Comparison of ENCODE assay signal across 21 mouse cellular contexts in genomic region chr1:160050898-160051297, GRCm38 (mm10).
"Had no signal": no experiment of that assay in that cellular context is flagged by ENCODE, and none has a peak within 500 bp of the region (broad histone marks: within the 10 kb centered on the region; RNA-seq: fewer than 3 reads in every experiment).

No protein-coding gene starts in this region.

- DNase-seq: kidney, adult 11 months; kidney, adult 8-10 months; kidney, postnatal 10 days; kidney, postnatal 36 days; layer of hippocampus, postnatal 36 days; left cerebral cortex, postnatal 4 days; lung, embryonic 14.5 days; thymus, adult 2 months; thymus, postnatal 14 days; thymus, postnatal 4 days had no signal

- H3K9ac ChIP-seq: intestine, embryonic 15.5 days; kidney, embryonic 15.5 days; limb, embryonic 12.5 days; limb, embryonic 15.5 days; liver, embryonic 14.5 days; lung, embryonic 14.5 days; midbrain, embryonic 12.5 days; midbrain, embryonic 15.5 days; neural tube, embryonic 12.5 days; neural tube, embryonic 15.5 days had no signal

- H3K27ac ChIP-seq: intestine, embryonic 15.5 days; kidney, embryonic 15.5 days; limb, embryonic 12.5 days; limb, embryonic 15.5 days; liver, embryonic 14.5 days; macrophage; midbrain, embryonic 12.5 days; midbrain, embryonic 15.5 days; neural tube, embryonic 12.5 days; neural tube, embryonic 15.5 days had no signal

- H3K4me3 ChIP-seq: intestine, embryonic 15.5 days; kidney, embryonic 15.5 days; limb, embryonic 12.5 days; limb, embryonic 15.5 days; midbrain, embryonic 12.5 days; midbrain, embryonic 15.5 days; neural tube, embryonic 12.5 days; neural tube, embryonic 15.5 days had no signal

- H3K9me3 ChIP-seq: intestine, embryonic 15.5 days; kidney, embryonic 15.5 days; limb, embryonic 12.5 days; limb, embryonic 15.5 days; midbrain, embryonic 12.5 days; midbrain, embryonic 15.5 days; neural tube, embryonic 12.5 days; neural tube, embryonic 15.5 days had no signal

- H3K27me3 ChIP-seq: intestine, embryonic 15.5 days; kidney, embryonic 15.5 days; limb, embryonic 12.5 days; limb, embryonic 15.5 days; midbrain, embryonic 12.5 days; midbrain, embryonic 15.5 days; neural tube, embryonic 12.5 days; neural tube, embryonic 15.5 days had no signal

- H3K4me1 ChIP-seq: intestine, embryonic 15.5 days; limb, embryonic 12.5 days; midbrain, embryonic 12.5 days; midbrain, embryonic 15.5 days; neural tube, embryonic 12.5 days; neural tube, embryonic 15.5 days had no signal

- H3K36me3 ChIP-seq: intestine, embryonic 15.5 days; kidney, embryonic 15.5 days; limb, embryonic 12.5 days; limb, embryonic 15.5 days; midbrain, embryonic 12.5 days; midbrain, embryonic 15.5 days; neural tube, embryonic 12.5 days; neural tube, embryonic 15.5 days had no signal

- ATAC-seq: intestine, embryonic 15.5 days; lung, postnatal 0 days; midbrain, embryonic 15.5 days had no signal

- H3K4me2 ChIP-seq: intestine, embryonic 15.5 days; kidney, embryonic 15.5 days; limb, embryonic 12.5 days; limb, embryonic 15.5 days; lung, embryonic 14.5 days; midbrain, embryonic 12.5 days; midbrain, embryonic 15.5 days; neural tube, embryonic 12.5 days; neural tube, embryonic 15.5 days had no signal
